In genomic region chr6:144780608-144781285, GRCm38 (mm10) we compare ENCODE assay signal across 8 mouse cellular contexts. TPM values are rescaled to one million over a fixed set of nuclear protein-coding genes. Genes with fewer than 3 reads are reported as not detected.
DNase-seq lines count a peak whose midpoint lies in the region; ATAC-seq and TF ChIP-seq lines count a peak whose summit lies in the region.

No protein-coding gene starts in this region.

- TF ChIP-seq CTCF in gastrocnemius, adult 2 months (IDR thresholded peaks at IDR 0.05): no peak
- no peak for TF ChIP-seq CTCF in hindbrain, postnatal 0 days (IDR thresholded peaks at IDR 0.05; ENCODE audit: low read depth)

- H3K36me3 ChIP-seq in embryonic facial prominence, embryonic 12.5 days: no peaks in the 10 kb centered on the region
- no peaks in the 10 kb centered on the region for H3K36me3 ChIP-seq in hindbrain, postnatal 0 days (ENCODE audit: insufficient read depth, low read length)

- no peak for DNase-seq in gastrocnemius, adult 2 months
- DNase-seq in gastrocnemius, postnatal 14 days: no peak
- no peak for DNase-seq in hindbrain, postnatal 0 days (ENCODE audit: low spot score)
- peak; percentile 19 for DNase-seq in mesoderm, embryonic 11.5 days (ENCODE audit: low read depth, low spot score)
- DNase-seq in left cerebral cortex, postnatal 10 days (ENCODE audit: extremely low spot score in 1 of 2, low spot score in 2 of 2): no peak
- DNase-seq in left cerebral cortex, postnatal 25 days (ENCODE audit: low spot score in 2 of 2): no peak
- DNase-seq in right cerebral cortex, postnatal 25 days: no peak

- peaks cover 13% of the 10 kb centered on the region for H3K27me3 ChIP-seq in embryonic facial prominence, embryonic 12.5 days
- H3K27me3 ChIP-seq in hindbrain, postnatal 0 days (ENCODE audit: insufficient read depth, low read length): no peaks in the 10 kb centered on the region

- no peak for ATAC-seq in embryonic facial prominence, embryonic 12.5 days (ENCODE audit: insufficient number of reproducible peaks, insufficient read depth, low FRiP score, low TSS enrichment)
- ATAC-seq in hindbrain, postnatal 0 days: no peak

- intact Hi-C loops in gastrocnemius, adult 2 months (cut with DNase I): no loop called here
- intact Hi-C loops in gastrocnemius, postnatal 14 days (cut with DNase I; ENCODE audit: low total_unique reads): no loop called here
- intact Hi-C loops in left cerebral cortex, postnatal 10 days (cut with DNase I): no loop called here
- intact Hi-C loops in left cerebral cortex, postnatal 25 days (cut with DNase I): no loop called here

- peak overlapping the region; percentile 77 for H3K4me3 ChIP-seq in gastrocnemius, adult 2 months
- peak overlapping the region; percentile 73 for H3K4me3 ChIP-seq in embryonic facial prominence, embryonic 12.5 days
- H3K4me3 ChIP-seq in hindbrain, postnatal 0 days (ENCODE audit: low read length): peak overlapping the region; percentile 87

- no peaks in the 10 kb centered on the region for H3K9me3 ChIP-seq in embryonic facial prominence, embryonic 12.5 days
- H3K9me3 ChIP-seq in hindbrain, postnatal 0 days (ENCODE audit: low read length): no peaks in the 10 kb centered on the region

- no peaks in the 10 kb centered on the region; the same call in 1 of the 2 replicates for H3K4me1 ChIP-seq in embryonic facial prominence, embryonic 12.5 days
- 0 out of 2 replicates have a peak, but pooled peaks cover 5% of the 10 kb centered on the region for H3K4me1 ChIP-seq in hindbrain, postnatal 0 days (ENCODE audit: insufficient read depth, low read length)

- peak overlapping the region; percentile 96 for H3K4me2 ChIP-seq in embryonic facial prominence, embryonic 12.5 days (replicated peaks)
- peak overlapping the region; percentile 97 for H3K4me2 ChIP-seq in hindbrain, postnatal 0 days (ENCODE audit: low read depth, low read length)

- 27% methylated on average over 8 of the region's 9 CpGs for WGBS in embryonic facial prominence, embryonic 12.5 days
- whole genome bisulfite sequencing in hindbrain, postnatal 0 days: 22% methylated on average over 8 of the region's 9 CpGs

- H3K27ac ChIP-seq in gastrocnemius, adult 2 months: peak overlapping the region; percentile 74
- no peak overlapping the region for H3K27ac ChIP-seq in embryonic facial prominence, embryonic 12.5 days
- H3K27ac ChIP-seq in hindbrain, postnatal 0 days: peak overlapping the region; percentile 54; the same call in 1 of the 2 replicates

- peak overlapping the region; percentile 72; the same call in 1 of the 2 replicates for H3K9ac ChIP-seq in embryonic facial prominence, embryonic 12.5 days
- H3K9ac ChIP-seq in hindbrain, postnatal 0 days (replicated peaks; ENCODE audit: low read length): peak overlapping the region; percentile 71; the same call in 1 of the 2 replicates

RNA-seq across cellular contexts. Expression of gene Sox5, which starts 1.0 kb away (rescaled TPM):
- under 1 TPM; 0.89 to 0.99 TPM for total RNA-seq in gastrocnemius, adult 2 months (2021)
- total RNA-seq in gastrocnemius, postnatal 14 days (2021): 1 to 10 TPM; 1.7 to 1.9 TPM
- polyA plus RNA-seq in embryonic facial prominence, embryonic 12.5 days (2016; fragmentation: Nextera tagmentation; extraction: Ambion mirVana): 55.0 and 55.3 TPM in 2 replicates
- total RNA-seq in hindbrain, postnatal 0 days (2014; rRNA removed): 12.3 and 26.2 TPM in 2 replicates
- polyA plus RNA-seq in hindbrain, postnatal 0 days (2015; fragmentation: Nextera tagmentation; extraction: Ambion mirVana): 32.9 and 35.1 TPM in 2 replicates
- total RNA-seq in left cerebral cortex, postnatal 10 days (2021): 10 to 100 TPM; 77.5 to 78.6 TPM
- total RNA-seq in left cerebral cortex, postnatal 25 days (2021): 10 to 100 TPM; 46.4 to 57.5 TPM
